Mouse (Mus musculus): ENCODE measurements around the gene Pmpca.

GRCm38 (mm10) chr2:26342609-26343490 lies 46.3 kb upstream of the Pmpca start:
- TF ChIP-seq CTCF (IDR thresholded peaks at IDR 0.05; ENCODE audit: low read depth) (no peak), EP300 (IDR thresholded peaks at IDR 0.05; ENCODE audit: low read depth) (no peak)
